Mouse (Mus musculus) liver, embryonic 14.5 days (tissue): Measurements from ENCODE around the gene Gpr84.

ENCODE experiments used
- CTCF ChIP-seq: IDR thresholded peaks from 2 replicates; pipeline ENCODE4 v1.5.1; 2016; ENCODE audit warnings: antibody characterized with exemption, low read depth, control low read depth
- EP300 ChIP-seq: IDR thresholded peaks from 2 replicates; pipeline ENCODE4 v1.6.1; 2016; ENCODE audit warnings: antibody characterized with exemption, low read depth

DNA sequence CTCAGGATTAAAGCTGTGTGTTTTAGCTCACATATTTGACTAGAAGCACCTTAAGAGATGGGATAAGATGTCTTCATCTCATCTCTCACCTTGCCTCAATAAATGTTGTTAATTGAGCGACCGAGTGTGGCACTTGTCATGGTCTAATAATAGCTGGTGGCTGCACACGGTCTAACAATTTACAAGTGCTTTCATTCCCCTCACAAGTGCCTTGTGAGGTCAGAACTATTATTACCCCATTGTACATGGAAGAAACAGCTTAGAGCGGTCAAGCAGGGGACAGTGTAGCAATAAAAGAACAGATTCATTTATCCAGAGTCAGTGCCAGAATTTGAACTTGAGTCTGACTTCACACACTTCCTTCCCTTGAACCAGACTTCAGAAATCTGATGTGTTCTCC lies 45.0 kb upstream of the Gpr84 start:
- no peak for TF ChIP-seq CTCF
- TF ChIP-seq EP300, result no peak
